9 mouse cellular contexts compared by ENCODE assay signal in genomic region chr7:128332896-128333295, GRCm38 (mm10). TPM values are rescaled to one million over a fixed set of nuclear protein-coding genes. Genes with fewer than 3 reads are reported as not detected.
DNase-seq lines count a peak whose midpoint lies in the region; ATAC-seq and TF ChIP-seq lines count a peak whose summit lies in the region.
"Had no signal": no experiment of that assay in that cellular context is flagged by ENCODE, and none has a peak within 500 bp of the region (broad histone marks: within the 10 kb centered on the region; RNA-seq: fewer than 3 reads in every experiment).

No protein-coding gene starts in this region.

- H3K36me3 ChIP-seq in G1E (replicated peaks) (no peaks in the 10 kb centered on the region), macrophage (ENCODE audit: inconsistent target) (no peaks in the 10 kb centered on the region)
- H3K36me3 ChIP-seq in stomach, postnatal 0 days (ENCODE audit: control insufficient read depth, insufficient read depth, low read length) = no peaks in the 10 kb centered on the region
- no peaks in the 10 kb centered on the region for H3K36me3 ChIP-seq in neural tube, embryonic 15.5 days

- WGBS in macrophage (ENCODE audit: missing documents) = 8% methylated on average over 1 of the region's 1 CpGs
- WGBS in stomach, postnatal 0 days = 67% methylated on average over 1 of the region's 1 CpGs
- 83% methylated on average over 1 of the region's 1 CpGs for WGBS in neural tube, embryonic 15.5 days

- H3K9me3 ChIP-seq in G1E (replicated peaks) = no peaks in the 10 kb centered on the region
- H3K9me3 ChIP-seq in stomach, postnatal 0 days (ENCODE audit: control insufficient read depth, low read length) = no peaks in the 10 kb centered on the region
- H3K9me3 ChIP-seq in neural tube, embryonic 15.5 days (replicated peaks) = no peaks in the 10 kb centered on the region

- no peak overlapping the region for H3K4me2 ChIP-seq in stomach, postnatal 0 days (replicated peaks; ENCODE audit: low read depth)
- H3K4me2 ChIP-seq in neural tube, embryonic 15.5 days = no peak overlapping the region

- no peak for TF ChIP-seq EP300 in stomach, postnatal 0 days (optimal IDR thresholded peaks at IDR 0.05)

- TF ChIP-seq CTCF in G1E (IDR thresholded peaks at IDR 0.05; ENCODE audit: low read depth, low read length) = 0 out of 2 replicates have a peak, but pooled peaks have one; percentile 24
- TF ChIP-seq CTCF in stomach, postnatal 0 days (IDR thresholded peaks at IDR 0.05; ENCODE audit: low read depth) = no peak; the same call in 1 of the 2 replicates

- no peaks in the 10 kb centered on the region for H3K27me3 ChIP-seq in G1E (ENCODE audit: insufficient read depth, low read length)
- no peaks in the 10 kb centered on the region for H3K27me3 ChIP-seq in stomach, postnatal 0 days (ENCODE audit: control insufficient read depth, insufficient read depth, low read length)
- no peaks in the 10 kb centered on the region for H3K27me3 ChIP-seq in neural tube, embryonic 15.5 days (replicated peaks)

- peak; percentile 65 for DNase-seq in G1E (ENCODE audit: low spot score)
- peak; percentile 37 for DNase-seq in brain, adult 2 months (ENCODE audit: low read depth, low spot score)
- DNase-seq in kidney, postnatal 25 days = peak; percentile 42 to 74
- no peak for DNase-seq in stomach, postnatal 0 days (ENCODE audit: low spot score)
- no peak for DNase-seq in layer of hippocampus, postnatal 14 days (ENCODE audit: low spot score in 2 of 2)
- DNase-seq: heart, postnatal 14 days had no signal

- H3K9ac ChIP-seq in stomach, postnatal 0 days (ENCODE audit: low read length) = no peak overlapping the region
- no peak overlapping the region for H3K9ac ChIP-seq in neural tube, embryonic 15.5 days (replicated peaks)

- no peaks in the 10 kb centered on the region for H3K79me2 ChIP-seq in macrophage (ENCODE audit: inconsistent target)

- H3K4me3 ChIP-seq in G1E (ENCODE audit: low read depth, low read length) = no peak overlapping the region; the same call in 1 of the 2 replicates
- H3K4me3 ChIP-seq in macrophage (ENCODE audit: inconsistent target) = no peak overlapping the region
- H3K4me3 ChIP-seq in stomach, postnatal 0 days (ENCODE audit: low read depth, low read length) = no peak overlapping the region
- H3K4me3 ChIP-seq in neural tube, embryonic 15.5 days (replicated peaks) = no peak overlapping the region
- H3K4me3 ChIP-seq: erythroblast, embryonic 14.5 days had no signal

- peak; percentile 88 for ATAC-seq in G1E (ENCODE audit: extremely low read depth, insufficient number of reproducible peaks, low FRiP score, poor library complexity, severe bottlenecking)
- no peak for ATAC-seq in stomach, postnatal 0 days (ENCODE audit: low FRiP score, low TSS enrichment)
- no peak for ATAC-seq in neural tube, embryonic 15.5 days (ENCODE audit: low FRiP score)

- peaks cover 18% of the 10 kb centered on the region for H3K4me1 ChIP-seq in G1E (ENCODE audit: insufficient read depth, low read depth, low read length)
- H3K4me1 ChIP-seq in stomach, postnatal 0 days (replicated peaks; ENCODE audit: control insufficient read depth, insufficient read depth) = no peaks in the 10 kb centered on the region
- peaks cover 15% of the 10 kb centered on the region for H3K4me1 ChIP-seq in neural tube, embryonic 15.5 days

- H3K27ac ChIP-seq in macrophage = peak overlapping the region; percentile 82
- H3K27ac ChIP-seq in stomach, postnatal 0 days (replicated peaks) = no peak overlapping the region
- H3K27ac ChIP-seq in neural tube, embryonic 15.5 days (replicated peaks) = no peak overlapping the region

RNA-seq across cellular contexts. Expression of gene BC017158, which starts 34.9 kb away (rescaled TPM):
- total RNA-seq in G1E (2014; fragmentation: Nextera tagmentation) = 89.4 and 93.4 TPM in 2 replicates
- 26.8 and 35.3 TPM in 2 replicates for total RNA-seq in G1E (2017)
- polyA plus RNA-seq in G1E (2012) = 31.7 and 33.5 TPM in 2 replicates
- 10 to 100 TPM; 11.7 to 82.3 (median 46.5) TPM for total RNA-seq in macrophage (2018; cell fraction: chromatin; rRNA removed)
- total RNA-seq in macrophage (2018; cell fraction: cytosol; rRNA removed) = 10 to 100 TPM; 10.7 to 20.7 (median 15.4) TPM
- 10 to 100 TPM; 12.0 to 73.4 (median 31.1) TPM for total RNA-seq in macrophage (2018; cell fraction: nucleus; rRNA removed)
- polyA plus RNA-seq in macrophage (2018) = 16.5 to 20.1 TPM (median 18.5 TPM) in 3 replicates
- polyA plus RNA-seq in stomach, postnatal 0 days (2015; fragmentation: Nextera tagmentation; extraction: Ambion mirVana) = 17.0 and 19.4 TPM in 2 replicates
- polyA plus RNA-seq in neural tube, embryonic 15.5 days (2015; fragmentation: Nextera tagmentation; extraction: Ambion mirVana) = 22.7 and 25.7 TPM in 2 replicates
- 10 to 100 TPM; 23.6 to 24.6 TPM for total RNA-seq in layer of hippocampus, postnatal 14 days (2021)

Comparison
In these comparisons a context has a peak if more than half of its experiments do, and no peak if none do; other contexts are left out.
1. DNase-seq: peak in G1E (single experiment), brain, adult 2 months (single experiment) and kidney, postnatal 25 days (2 of 2); none in stomach, postnatal 0 days (single experiment) and layer of hippocampus, postnatal 14 days (0 of 2).